Mouse (Mus musculus) MEL-GATA-1-ER (cell line): ENCODE data around the gene Fam214a.

Experiments
- DNase-seq: peaks from one replicate; pipeline ENCODE4 v3.0.0-alpha.2; 2012; ENCODE audit warnings: low read depth; ENCODE audit errors: extremely low read depth

Gene Fam214a

GRCm38 (mm10) chr9:74951491-74951890 is 1.2 kb upstream of the Fam214a start:
- no peak for DNase-seq

GRCm38 (mm10) chr9:74952106-74952505 is 578 bp upstream of the Fam214a start:
- no peak for DNase-seq

- DNase-seq: peak; percentile 50
Measured at GRCm38 (mm10) chr9:74953265-74953958, 728 bp downstream of the Fam214a start.

GRCm38 (mm10) chr9:74953959-74954279 is 1.2 kb downstream of the Fam214a start:
- no peak for DNase-seq

GRCm38 (mm10) chr9:74954387-74954786 is 1.7 kb downstream of the Fam214a start:
- DNase-seq: no peak

- DNase-seq: no peak
Measured at GRCm38 (mm10) chr9:74960630-74961029, 7.9 kb downstream of the Fam214a start.

- DNase-seq: no peak
Measured at GRCm38 (mm10) chr9:74961073-74961575, 8.4 kb downstream of the Fam214a start.

GRCm38 (mm10) chr9:74963953-74964352 is 11.3 kb downstream of the Fam214a start:
- no peak for DNase-seq

- no peak for DNase-seq
Measured at GRCm38 (mm10) chr9:74964866-74965384, 12.2 kb downstream of the Fam214a start.

GRCm38 (mm10) chr9:74966200-74966599 is 13.5 kb downstream of the Fam214a start:
- no peak for DNase-seq

GRCm38 (mm10) chr9:74968647-74969428 is 16.2 kb downstream of the Fam214a start:
- no peak for DNase-seq

- no peak for DNase-seq
Measured at GRCm38 (mm10) chr9:74970591-74970990, 17.9 kb downstream of the Fam214a start.

- no peak for DNase-seq
Measured at GRCm38 (mm10) chr9:74971191-74971976, 18.7 kb downstream of the Fam214a start.

GRCm38 (mm10) chr9:74972736-74973135 is 20.1 kb downstream of the Fam214a start:
- no peak for DNase-seq

- no peak for DNase-seq
Measured at GRCm38 (mm10) chr9:74973154-74973553, 20.5 kb downstream of the Fam214a start.

GRCm38 (mm10) chr9:74974758-74975157 is 22.1 kb downstream of the Fam214a start:
- no peak for DNase-seq

GRCm38 (mm10) chr9:74975416-74975815 is 22.7 kb downstream of the Fam214a start:
- DNase-seq: no peak

- DNase-seq: peak; percentile 80
Measured at GRCm38 (mm10) chr9:74975911-74976563, 23.4 kb downstream of the Fam214a start.

- DNase-seq: no peak
Measured at GRCm38 (mm10) chr9:74977251-74977650, 24.6 kb downstream of the Fam214a start.

- no peak for DNase-seq
Measured at GRCm38 (mm10) chr9:74977962-74978361, 25.3 kb downstream of the Fam214a start.

GRCm38 (mm10) chr9:74978868-74979267 is 26.2 kb downstream of the Fam214a start:
- no peak for DNase-seq
